Mouse (Mus musculus) thymus, adult 2 months (tissue): ENCODE data around the gene Snrpd3. TPM values are rescaled to one million over a fixed set of nuclear protein-coding genes. Genes with fewer than 3 reads are reported as not detected.

Source experiments
- DNase-seq: peaks from one replicate; pipeline ENCODE4 v3.0.0; 2021
- H3K27ac ChIP-seq: fragments of 200-500 bp; 2 replicates; pipeline ENCODE4 v1.5.1; 2012; ENCODE audit warnings: low read length, control low read depth; ENCODE audit not compliant: control insufficient read depth, insufficient read depth
- H3K27me3 ChIP-seq: fragments of 200-500 bp; 2 replicates; pipeline ENCODE4 v1.6.1; 2012; ENCODE audit warnings: mild to moderate bottlenecking, low read length, moderate library complexity, mixed read lengths; ENCODE audit not compliant: control insufficient read depth, insufficient read depth
- H3K36me3 ChIP-seq: fragments of 200-500 bp; 2 replicates; pipeline ENCODE4 v1.6.1; 2012; ENCODE audit warnings: mild to moderate bottlenecking, low read length, moderate library complexity; ENCODE audit not compliant: control insufficient read depth, insufficient read depth
- H3K4me1 ChIP-seq: fragments of 200-500 bp; replicated peaks from 2 replicates; pipeline ENCODE4 v1.6.1; 2012; ENCODE audit warnings: low read length; ENCODE audit not compliant: control insufficient read depth, insufficient read depth
- H3K4me3 ChIP-seq: fragments of 200-500 bp; 2 replicates; pipeline ENCODE4 v1.5.1; 2012; ENCODE audit warnings: mild to moderate bottlenecking, low read length, control low read depth, moderate library complexity; ENCODE audit not compliant: control insufficient read depth, insufficient read depth
- CTCF ChIP-seq: fragments of 200-500 bp; IDR thresholded peaks from 2 replicates; pipeline ENCODE4 v1.5.1; 2012; ENCODE audit warnings: mild to moderate bottlenecking, control low read depth, low read length, moderate library complexity, borderline replicate concordance; ENCODE audit not compliant: control insufficient read depth, poor library complexity, insufficient read depth; ENCODE audit errors: extremely low read depth
- POLR2A ChIP-seq: fragments of 200-500 bp; IDR thresholded peaks from 2 replicates; pipeline ENCODE4 v1.6.1; 2012; ENCODE audit warnings: mild to moderate bottlenecking, low read length, control low read depth, moderate library complexity; ENCODE audit not compliant: control insufficient read depth, poor library complexity, insufficient read depth; ENCODE audit errors: extremely low read depth
- WGBS: fragments of 180-500 bp; shearing (Covaris S2); methylation state at CpG from one replicate; pipeline ENCODE4 v1.1.7; 2018; 5-methylcytosine and 5-hydroxymethylcytosine counted together
- polyA plus RNA-seq: library from polyadenylated mRNA; depleted of rRNA; stranded (reverse); fragments of >200 nt; gene quantifications from 2 replicates; pipeline ENCODE4 v1.2.3, GENCODE M21; 2012

The Snrpd3 gene
- polyA plus RNA-seq, 1 experiment: 25.1 TPM

- TF ChIP-seq POLR2A (no peak), CTCF (no peak)
- Histone ChIP-seq H3K4me3 (no peak overlapping the region), H3K27me3 (no peaks in the 10 kb centered on the region), H3K36me3 (peaks cover 22% of the 10 kb centered on the region), H3K4me1 (peaks cover 30% of the 10 kb centered on the region), H3K27ac (peak overlapping the region; percentile 82)
- peak; percentile 43 for DNase-seq
- 28% methylated on average over 9 of the region's 9 CpGs for WGBS
Observed at GRCm38 (mm10) chr10:75531532-75532090, 14.3 kb downstream of the Snrpd3 start.

DNA sequence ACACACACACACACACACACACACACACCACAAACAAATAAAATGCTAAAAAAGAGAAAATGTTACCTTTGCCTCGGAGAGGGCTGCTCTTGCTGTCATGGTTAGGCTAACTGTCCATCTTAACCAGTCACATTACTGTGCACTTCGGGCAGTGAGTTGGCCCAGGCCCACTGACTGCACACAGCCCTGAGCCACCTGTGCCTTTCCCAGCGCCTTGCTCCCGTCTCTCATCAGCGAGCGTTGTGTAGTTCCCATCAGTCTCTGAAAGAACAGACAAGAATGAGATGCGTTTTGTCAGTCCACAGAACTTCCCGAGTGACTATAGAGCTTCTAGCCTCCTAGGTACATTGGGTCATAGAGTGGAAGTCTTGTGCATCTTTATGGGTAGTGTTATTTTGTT, 16.9 kb downstream of the Snrpd3 start:
- H3K36me3 ChIP-seq: peaks cover 22% of the 10 kb centered on the region
- no peak overlapping the region for H3K4me3 ChIP-seq
- no peak overlapping the region for H3K27ac ChIP-seq
- peaks cover 30% of the 10 kb centered on the region for H3K4me1 ChIP-seq
- no peak for TF ChIP-seq CTCF
- TF ChIP-seq POLR2A: no peak
- no peaks in the 10 kb centered on the region for H3K27me3 ChIP-seq
- WGBS: 97% methylated on average over 8 of the region's 8 CpGs
- no peak for DNase-seq

GRCm38 (mm10) chr10:75534934-75535333, 17.6 kb downstream of the Snrpd3 start:
- DNase-seq: no peak
- TF ChIP-seq CTCF: no peak
- no peak for TF ChIP-seq POLR2A
- Histone ChIP-seq H3K36me3 (peaks cover 22% of the 10 kb centered on the region), H3K27me3 (no peaks in the 10 kb centered on the region), H3K4me1 (peaks cover 27% of the 10 kb centered on the region), H3K27ac (no peak overlapping the region), H3K4me3 (no peak overlapping the region)
- WGBS: 94% methylated on average over 8 of the region's 8 CpGs

DNA sequence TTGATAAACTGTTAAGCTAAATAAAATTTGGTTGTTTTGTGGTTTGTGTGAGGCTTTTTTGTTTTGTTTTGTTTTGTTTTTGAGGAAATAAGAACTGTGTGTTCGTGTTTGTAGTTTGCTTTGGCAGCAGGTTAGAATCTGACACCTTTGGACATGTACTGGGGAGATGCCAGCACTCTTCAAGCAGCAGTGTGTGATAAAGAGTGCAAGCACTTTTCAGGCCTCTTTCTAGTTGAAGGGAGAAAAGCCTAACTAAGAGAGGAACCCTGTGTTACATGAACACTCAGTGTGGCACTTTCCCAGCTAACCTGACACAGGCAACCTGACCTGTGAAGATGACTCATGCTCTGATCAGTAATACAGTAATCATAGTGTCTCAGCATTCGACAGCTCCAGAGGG, 18.1 kb downstream of the Snrpd3 start:
- Histone ChIP-seq H3K27me3 (no peaks in the 10 kb centered on the region), H3K36me3 (peaks cover 22% of the 10 kb centered on the region), H3K27ac (no peak overlapping the region), H3K4me3 (no peak overlapping the region), H3K4me1 (peaks cover 23% of the 10 kb centered on the region)
- no peak for DNase-seq
- TF ChIP-seq CTCF (no peak), POLR2A (no peak)
- WGBS: 80% methylated on average over 2 of the region's 2 CpGs

- peak overlapping the region; percentile 52; the same call in 1 of the 2 replicates for H3K27ac ChIP-seq
- DNase-seq: no peak
- TF ChIP-seq POLR2A (no peak), CTCF (no peak)
- H3K4me3 ChIP-seq: no peak overlapping the region
- WGBS: 65% methylated on average over 5 of the region's 5 CpGs
- H3K27me3 ChIP-seq: no peaks in the 10 kb centered on the region
- peaks cover 18% of the 10 kb centered on the region for H3K4me1 ChIP-seq
- H3K36me3 ChIP-seq: peaks cover 22% of the 10 kb centered on the region
Observed at GRCm38 (mm10) chr10:75536123-75536522, 18.8 kb downstream of the Snrpd3 start.

DNA sequence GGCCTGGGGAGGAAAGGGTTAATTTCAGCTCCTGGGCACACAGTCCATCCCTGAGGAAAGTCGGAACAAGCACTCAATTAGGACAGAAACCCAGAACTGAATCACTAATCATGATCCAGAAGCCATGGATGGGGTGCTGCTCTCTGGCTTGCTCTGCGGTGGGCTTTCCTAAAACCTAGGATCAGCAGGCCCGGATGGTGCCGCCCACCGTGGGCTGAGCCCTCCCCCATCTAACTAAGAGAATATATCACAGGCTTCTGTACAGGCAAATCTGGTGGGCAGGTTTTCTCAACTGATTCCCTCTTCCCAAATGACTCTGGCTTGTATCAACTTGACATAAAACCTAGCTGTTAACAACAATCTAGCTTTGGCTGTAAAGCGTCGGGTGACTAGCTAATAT, 30.6 kb downstream of the Snrpd3 start:
- no peaks in the 10 kb centered on the region for H3K27me3 ChIP-seq
- no peaks in the 10 kb centered on the region for H3K36me3 ChIP-seq
- no peaks in the 10 kb centered on the region for H3K4me1 ChIP-seq
- no peak for DNase-seq
- H3K4me3 ChIP-seq: no peak overlapping the region
- TF ChIP-seq POLR2A (no peak), CTCF (no peak)
- 89% methylated on average over 7 of the region's 7 CpGs for WGBS
- no peak overlapping the region for H3K27ac ChIP-seq

DNA sequence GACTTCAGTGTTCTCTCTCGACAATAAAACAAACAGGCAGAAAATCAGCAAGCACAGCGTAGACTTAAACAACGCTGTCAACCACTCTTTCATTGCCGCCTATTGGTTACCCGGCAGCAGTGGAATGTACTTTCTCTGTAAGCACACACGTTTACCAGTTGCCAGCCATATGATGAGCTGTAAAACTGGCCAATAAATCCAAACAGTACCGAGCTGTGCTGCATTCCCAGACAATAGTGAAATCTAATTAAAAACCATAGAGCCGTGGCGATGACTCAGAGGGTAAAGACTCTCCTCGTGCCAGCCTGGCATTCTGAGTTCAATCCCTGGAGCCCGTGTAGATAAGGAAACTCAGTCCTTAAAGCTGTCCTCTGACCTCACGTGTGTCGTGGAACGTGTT, 31.1 kb downstream of the Snrpd3 start:
- no peaks in the 10 kb centered on the region for H3K4me1 ChIP-seq
- H3K36me3 ChIP-seq: no peaks in the 10 kb centered on the region
- H3K4me3 ChIP-seq: no peak overlapping the region
- H3K27ac ChIP-seq: no peak overlapping the region
- TF ChIP-seq CTCF (no peak), POLR2A (no peak)
- H3K27me3 ChIP-seq: no peaks in the 10 kb centered on the region
- 88% methylated on average over 14 of the region's 14 CpGs for WGBS
- no peak for DNase-seq
